Mouse (Mus musculus) left cerebral cortex, adult 11 months (tissue): ENCODE measurements at regions not wholly inside any gene's neighbourhood (a gene's known extent, or its start where the extent isn't known, plus 50 kb on each side); places are given as distances from the start of the nearest gene placed in this dataset.

Experiments
- DNase-seq: peaks from one replicate; pipeline ENCODE4 v3.0.0; 2022; ENCODE audit warnings: low spot score

DNA sequence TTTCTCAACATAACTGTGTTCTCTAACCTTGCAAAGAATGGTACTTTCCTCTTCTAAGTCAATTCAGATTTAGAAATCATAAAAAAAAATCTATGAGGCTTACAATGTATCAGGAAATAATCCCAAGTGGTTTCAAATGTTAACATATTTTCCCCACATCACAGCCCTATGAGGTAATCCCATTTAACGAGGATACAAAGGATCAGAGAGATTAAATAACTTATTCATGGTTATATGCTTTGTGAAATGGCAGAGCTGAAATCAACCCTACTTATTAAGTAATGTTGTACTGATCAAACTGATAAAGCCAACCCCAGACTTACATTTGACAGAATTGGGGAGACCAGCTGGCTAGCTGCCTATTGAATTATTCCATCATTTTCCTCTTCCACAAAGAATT is 614.4 kb downstream of the Ntrk3 start:
- DNase-seq: no peak

DNA sequence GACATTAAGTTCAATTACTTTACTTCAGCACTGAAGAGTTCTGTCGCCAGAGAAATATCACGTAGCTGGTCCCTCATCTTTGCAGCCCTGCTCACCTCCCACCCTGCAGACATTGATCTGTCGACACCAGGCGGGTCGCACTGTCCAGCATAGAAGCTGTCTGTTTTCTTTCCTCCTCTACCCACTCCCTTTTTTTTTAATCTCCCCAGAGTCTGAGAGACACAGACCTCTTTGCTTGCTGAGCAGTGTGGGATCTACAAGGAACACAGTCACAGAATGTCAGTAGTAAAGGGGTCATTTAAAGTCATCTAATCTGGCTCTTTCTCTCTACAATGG is 616.7 kb downstream of the Ntrk3 start:
- no peak for DNase-seq

DNA sequence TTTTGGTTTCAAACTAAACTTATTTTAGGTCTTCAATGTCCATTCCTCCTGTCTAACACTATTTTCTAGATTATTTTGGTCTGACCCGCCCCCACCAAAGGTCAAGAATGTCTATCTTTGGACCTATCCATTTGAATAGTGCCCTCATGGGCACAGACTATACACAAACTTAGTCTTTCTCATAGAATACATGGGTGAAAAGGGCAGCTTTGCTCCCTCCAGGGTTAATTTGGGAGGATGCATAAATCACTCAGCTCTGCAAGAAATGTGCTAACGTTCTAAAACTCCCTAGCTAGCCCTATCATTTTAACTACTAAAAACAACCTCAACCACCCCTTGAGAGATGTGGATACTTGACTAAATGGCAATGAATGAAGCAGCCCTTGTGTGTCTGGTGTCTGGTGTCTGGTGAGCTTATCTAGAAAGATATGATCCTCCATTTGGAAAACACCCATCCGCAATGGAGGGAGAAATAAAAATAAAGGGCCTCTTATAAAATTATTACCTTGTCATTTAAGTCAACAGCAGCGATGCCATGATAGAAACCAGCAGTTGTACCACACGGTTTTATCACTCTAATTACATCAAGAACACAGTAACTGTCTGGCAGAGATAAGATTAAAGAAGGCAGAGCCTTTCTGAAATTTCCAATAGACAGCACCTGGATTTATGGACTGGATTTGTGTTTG is 617.2 kb downstream of the Ntrk3 start:
- DNase-seq: no peak

DNA sequence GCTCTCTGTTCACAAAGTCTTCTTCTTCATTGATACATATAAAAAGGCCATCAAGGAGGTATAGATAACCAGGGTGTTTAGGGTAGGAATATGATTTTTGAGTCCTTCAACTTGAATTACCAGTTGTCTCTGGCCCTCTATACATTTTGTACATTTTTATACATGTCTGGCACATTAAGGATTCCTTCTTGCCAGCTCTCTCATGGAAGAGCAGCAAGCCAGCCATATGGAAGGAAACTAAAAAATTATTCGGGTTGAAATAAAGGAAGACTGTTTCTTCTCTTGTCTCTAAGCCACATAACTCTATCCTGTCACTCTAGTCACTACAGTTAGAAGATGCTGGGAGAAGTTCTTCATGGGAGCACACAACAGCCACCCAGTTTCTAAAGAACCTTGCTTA is 618.0 kb downstream of the Ntrk3 start:
- no peak for DNase-seq

DNA sequence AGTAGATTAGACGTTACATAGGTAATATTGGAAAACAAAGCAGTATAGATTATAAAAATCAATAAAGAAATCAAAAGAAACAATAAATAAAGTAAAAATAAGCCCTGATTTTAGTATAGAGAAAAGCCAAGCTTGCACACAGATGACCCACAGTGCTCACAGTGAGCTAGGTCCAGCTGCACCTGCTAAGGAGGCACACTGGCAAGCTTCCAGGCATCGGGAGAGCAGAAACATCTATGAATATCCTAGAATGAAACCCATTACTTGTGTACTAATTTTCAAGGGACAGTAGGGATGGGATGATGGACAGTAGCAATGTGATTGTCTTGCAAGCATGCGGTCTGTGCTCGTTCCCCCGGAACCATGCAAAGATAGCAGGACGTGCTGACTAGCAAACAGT is 626.5 kb downstream of the Ntrk3 start:
- DNase-seq: no peak

DNA sequence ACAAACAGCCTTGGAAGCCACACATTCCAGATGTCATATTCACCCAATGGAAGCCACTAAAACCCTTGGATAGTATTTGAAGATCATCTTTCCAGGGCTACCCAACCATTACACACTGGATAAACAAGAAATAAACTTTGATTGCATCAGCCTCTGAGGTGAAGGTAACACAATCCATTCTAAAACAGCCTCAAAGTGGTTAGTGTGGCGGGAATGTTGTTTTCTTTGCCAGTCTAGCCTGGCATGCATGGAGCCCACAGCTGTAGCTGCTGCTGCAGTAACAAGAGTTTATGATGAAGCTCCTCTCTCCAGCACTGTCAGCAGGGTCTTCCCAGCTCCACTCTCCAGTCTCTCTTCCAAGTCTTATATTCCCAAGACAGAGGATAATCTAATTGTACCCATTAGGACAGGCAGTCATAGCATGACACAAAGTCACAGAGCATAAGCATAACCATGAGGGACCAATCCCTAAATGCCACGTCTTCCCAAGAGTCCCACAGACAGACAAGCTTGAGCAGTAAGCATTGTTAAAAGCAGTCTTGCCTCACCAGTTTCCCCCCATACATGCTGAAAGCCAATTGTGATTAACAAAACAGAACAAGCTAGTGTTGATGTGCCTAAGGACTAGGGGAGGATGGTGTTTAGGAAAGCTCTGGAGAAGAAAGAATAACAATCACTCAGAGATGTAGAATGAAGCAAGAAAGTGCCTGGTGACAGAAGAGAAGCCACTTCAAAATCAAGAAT is 634.1 kb downstream of the Ntrk3 start:
- no peak for DNase-seq

DNA sequence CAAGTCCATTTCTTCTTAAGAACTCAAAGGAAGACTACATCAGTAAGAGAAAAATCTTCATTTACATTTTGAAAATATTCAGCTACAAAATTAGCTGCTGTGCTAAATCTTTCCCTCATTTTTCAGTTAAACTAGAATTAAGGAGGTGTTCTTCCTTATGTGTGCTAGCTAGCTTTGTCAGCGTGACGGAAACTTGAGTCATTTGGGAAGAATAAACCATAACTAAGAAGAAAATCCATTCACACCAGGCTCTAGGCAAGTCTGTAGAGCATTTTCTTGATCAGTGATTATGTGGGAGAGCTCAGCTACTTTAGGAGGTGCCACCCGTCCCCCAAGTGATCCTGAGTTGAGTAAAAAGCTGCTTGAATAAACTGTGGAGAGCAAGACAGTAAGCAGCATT is 635.4 kb downstream of the Ntrk3 start:
- peak; percentile 2 for DNase-seq

DNA sequence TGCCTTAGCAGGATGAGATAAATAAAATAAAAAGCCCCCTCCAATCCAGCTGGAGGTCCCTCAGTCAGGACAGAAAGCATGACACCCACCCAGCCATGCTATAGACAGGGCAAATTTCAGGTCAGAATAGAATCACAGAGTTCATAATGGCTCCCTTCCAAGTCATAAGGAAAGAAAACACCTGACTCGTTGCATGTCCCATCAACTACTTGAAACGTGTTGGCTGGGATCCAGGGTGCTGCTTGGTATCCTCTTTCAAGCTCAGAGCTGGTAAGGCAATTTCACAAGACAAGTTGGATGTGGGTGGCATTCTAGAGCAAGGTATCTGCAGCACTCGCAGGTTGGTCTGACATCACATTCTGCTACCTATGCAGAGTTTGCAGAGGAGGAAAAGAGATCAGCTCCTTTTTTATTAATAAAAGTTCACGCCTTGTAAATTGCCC is 651.2 kb downstream of the Ntrk3 start:
- DNase-seq: peak; percentile 24

DNA sequence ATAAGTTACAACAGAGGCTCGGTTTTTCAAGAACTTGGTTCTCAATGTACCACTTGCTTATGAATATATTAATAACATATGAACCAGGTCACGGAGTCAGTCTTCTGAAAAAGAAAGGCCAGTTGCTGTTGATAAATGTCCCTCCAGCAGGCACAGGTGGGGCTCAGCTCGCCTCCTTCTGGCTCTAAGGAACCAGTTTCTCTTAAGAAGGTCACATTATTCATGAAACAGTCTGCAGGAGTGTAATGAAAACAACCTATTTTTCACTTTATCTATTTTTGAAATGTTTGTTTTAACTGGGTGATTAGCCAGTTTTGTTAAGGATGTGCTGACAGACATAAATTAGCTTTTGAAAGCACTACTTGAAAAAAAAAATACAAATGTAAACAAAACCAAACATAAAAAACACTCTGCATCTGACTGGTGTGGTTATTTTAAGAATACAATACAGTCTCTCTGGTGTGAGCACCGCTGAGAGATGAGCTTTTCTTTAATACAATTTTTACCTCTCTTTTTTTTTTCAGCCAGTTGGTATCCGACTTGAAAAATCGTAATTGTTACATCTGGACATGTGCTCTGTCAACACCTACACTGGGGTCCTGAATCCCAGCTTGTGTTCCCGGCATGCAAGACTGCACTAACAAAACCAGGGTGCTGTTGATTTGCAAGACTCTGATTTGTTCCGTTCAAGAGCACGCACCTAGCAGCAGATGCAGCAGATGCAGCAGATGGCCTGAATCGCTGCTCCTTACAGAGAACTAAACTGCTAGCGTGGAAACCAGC is 651.8 kb downstream of the Ntrk3 start:
- DNase-seq: no peak

DNA sequence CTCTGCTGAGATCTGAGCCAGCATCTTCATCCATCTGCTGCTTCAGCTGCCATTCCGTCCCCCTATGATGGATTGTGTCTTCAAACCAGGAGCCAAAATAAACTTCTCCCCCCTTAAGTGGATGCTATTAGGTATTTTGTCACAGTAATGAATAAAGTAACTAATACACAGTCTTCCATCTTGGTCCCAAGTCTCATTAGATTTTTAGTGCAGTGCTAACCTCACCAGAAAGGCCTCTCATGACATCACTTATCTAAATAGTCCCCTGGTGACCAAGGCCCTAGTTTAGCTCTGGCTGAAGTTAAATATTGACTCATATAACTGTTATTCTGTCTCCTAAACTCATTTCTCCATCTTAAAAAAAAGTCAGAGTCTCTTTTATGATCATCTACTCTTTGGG is 658.1 kb downstream of the Ntrk3 start:
- no peak for DNase-seq

DNA sequence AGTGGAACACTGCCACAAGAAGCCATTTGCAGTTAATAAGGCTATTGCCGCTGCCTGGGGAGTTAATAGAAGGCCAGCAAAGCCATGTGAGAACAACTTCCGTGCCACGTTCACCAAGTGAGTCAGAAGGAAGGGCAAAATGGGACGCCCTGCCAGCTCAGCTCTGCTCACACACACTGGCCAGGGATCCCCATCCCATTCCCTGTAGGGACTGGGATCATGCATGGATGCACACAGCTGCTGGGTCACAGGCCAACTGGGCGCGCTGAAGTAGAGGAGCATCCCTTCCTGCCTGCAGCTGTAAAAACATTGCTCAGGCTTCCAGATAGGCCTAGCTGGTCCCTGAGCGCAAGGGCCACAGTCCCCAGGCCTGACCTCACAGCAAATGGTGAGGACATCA is 666.7 kb downstream of the Ntrk3 start:
- no peak for DNase-seq

DNA sequence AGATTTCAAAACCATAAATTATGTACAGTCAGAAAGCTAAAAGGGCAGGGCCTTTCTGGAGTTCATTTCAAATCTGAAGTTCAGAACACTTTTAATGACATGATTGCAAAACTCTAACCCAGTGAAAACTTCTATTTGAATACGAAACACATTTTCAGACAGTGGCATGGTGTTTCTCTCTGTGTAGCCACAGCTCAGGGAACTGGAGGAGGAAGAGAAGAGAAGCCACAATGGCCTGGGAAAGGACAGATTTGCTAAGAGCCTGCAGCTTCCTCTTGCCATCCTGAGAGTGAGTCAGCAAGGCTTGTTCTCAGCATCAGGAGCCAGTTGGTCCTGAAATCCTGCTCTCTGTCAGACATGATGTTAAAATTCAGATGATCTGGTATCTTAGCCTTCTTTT is 676.2 kb downstream of the Ntrk3 start:
- no peak for DNase-seq

DNA sequence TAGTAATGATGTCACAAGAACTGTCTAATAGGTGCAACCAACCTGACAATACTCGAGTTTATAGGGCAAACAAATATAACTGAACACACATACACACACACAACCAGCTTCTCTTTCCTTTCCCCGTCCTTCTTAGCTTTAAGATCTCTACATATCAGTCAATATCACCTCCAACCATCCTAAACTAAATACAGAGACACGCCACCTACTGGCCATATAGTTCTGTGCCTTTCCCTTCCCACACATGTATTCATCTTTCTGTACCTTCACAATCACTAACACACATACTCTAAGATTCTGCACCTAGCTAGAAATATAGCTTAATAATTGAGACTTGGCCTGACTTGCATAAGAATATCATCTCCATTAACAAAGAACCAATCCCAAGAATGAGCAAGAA is 688.2 kb downstream of the Ntrk3 start:
- DNase-seq: no peak

DNA sequence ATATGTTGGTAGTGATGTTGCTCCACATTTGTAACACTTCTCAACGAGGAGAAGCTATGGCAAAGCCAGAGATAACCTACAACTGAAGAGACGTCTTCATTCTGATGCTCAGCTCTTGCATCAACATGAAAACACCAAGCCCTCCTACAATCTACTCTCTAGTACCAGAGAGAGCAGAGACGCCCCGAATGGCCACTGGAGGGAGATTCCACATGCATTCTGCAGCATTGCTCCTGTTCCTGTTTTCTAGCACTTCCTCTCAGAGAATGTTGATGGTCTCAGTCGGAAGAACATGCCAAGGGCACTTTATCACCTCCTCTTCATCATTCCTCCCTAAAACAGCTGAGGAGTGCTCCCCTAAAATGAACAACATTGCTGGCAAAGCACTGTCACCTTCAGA is 692.4 kb downstream of the Ntrk3 start:
- DNase-seq: no peak

DNA sequence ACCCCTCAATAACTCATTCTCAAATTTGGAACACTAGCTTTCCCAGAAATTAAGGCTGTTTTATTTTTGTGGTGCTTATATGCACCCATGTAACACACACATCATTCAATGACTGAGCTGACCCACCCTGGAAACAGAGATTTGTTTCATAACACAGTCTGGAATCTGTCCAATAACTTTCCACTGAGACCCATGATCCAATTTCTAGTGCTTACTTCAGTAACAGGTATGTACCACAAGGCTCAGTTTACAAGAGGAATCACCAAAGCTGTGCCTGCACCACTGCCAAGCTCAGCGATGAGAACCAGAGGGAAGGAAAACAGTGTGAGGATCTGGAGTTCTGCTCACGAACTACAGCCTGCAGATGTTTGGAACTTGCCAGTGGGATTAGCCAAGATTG is 706.8 kb downstream of the Ntrk3 start:
- DNase-seq: no peak

DNA sequence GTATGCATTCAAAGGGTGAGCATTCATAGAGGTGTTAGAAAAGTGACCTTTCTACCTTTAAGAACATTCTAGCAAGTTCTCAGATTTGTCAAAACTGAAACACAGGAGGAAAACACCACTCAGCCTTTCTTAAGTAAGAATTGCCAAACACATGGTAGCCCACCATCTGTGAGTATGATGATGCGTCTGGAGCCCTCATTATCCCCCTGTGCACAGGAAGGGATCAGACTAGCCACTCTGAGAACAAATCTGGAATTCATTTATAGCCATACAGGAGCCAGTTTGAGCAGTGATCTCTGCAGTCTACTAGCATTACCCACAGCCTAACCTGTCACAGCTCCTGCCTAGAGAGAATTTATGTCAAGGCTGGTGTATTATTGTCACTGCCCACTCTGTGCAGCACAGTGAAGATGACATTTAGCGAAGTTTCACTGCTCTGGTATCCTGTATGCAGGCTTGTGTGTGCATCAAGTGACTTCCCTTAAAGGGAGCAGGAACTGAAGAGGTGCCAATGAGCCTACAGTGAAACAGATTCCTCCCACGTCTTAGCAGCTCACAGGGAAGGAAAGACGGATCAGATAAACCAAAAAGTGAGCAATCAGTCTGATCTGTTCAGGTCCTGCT is 710.7 kb downstream of the Ntrk3 start:
- DNase-seq: peak; percentile 51

DNA sequence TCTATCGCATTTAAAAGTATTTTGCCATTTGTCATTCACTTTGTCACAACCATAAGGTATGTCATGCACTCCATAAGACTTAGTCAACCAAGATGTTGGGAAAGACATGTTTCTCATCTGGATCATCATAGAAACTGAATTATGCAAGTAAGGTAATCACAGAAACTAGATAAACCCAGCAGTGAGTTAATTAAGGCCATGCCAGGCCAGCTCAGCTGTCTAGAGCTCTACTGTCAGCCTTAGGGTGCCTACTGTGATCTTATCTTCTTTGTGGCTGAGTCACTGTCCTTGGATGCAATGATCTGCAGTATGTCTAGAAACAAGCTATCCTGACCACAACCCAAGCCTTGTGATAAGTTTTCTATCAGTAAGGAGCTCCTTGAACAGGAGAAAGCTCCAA is 714.2 kb downstream of the Ntrk3 start:
- no peak for DNase-seq

DNA sequence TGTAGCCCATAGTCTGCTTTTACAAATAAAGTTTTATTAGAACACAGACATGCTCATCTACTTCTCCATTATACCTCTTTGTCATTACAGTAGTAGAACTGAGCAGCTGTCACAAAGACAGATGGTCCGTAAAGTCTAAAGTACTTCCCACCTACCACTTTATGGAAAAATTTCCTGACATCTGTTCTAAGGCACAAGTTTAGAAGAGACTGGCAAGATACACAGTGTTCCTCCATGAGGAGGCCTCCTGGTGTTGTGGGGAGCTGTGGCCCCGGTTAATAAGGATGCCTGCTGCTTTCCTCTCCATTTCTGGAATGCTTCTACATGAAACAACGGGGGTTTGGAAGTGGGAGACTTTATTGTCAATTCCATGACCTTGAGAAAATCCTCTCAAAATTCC is 714.7 kb downstream of the Ntrk3 start:
- DNase-seq: peak; percentile 11

DNA sequence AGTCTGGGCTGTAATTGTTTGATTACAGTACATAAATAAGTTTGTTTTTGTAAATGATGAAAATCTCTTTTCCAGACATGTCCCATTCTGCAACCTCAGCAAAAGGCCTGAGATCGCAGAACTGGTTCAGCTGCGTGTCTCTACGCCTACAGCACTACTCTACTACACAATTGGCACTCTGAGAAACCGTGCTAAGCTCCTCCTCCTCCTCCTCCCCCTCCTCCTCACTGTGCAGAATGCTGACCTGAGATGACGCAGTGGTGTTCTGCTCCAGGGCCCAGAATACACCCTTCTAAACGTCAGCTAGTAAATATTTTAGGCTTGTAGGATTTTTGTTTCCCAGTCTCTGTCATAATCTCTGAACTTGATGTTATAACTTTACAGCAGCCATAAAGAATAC is 724.2 kb downstream of the Ntrk3 start:
- DNase-seq: no peak

DNA sequence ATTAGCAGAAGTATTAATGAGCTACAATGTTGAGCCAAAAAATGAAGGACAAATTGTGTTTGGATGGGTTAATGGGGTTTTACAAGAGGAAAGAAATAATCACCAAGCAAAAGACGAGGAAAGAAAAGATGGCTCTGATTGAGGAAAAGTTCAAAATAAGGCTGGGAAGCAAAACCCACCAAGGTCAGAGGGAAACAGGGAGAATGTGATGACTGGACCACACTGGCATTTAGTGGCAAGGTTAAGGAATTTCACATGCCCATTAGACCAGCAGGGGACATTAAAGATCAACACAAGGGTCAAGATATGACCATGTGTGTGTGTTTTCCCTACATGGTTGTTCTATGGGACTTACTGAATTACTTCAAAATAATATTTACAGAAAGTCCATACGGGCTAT is 734.7 kb downstream of the Ntrk3 start:
- DNase-seq: no peak

DNA sequence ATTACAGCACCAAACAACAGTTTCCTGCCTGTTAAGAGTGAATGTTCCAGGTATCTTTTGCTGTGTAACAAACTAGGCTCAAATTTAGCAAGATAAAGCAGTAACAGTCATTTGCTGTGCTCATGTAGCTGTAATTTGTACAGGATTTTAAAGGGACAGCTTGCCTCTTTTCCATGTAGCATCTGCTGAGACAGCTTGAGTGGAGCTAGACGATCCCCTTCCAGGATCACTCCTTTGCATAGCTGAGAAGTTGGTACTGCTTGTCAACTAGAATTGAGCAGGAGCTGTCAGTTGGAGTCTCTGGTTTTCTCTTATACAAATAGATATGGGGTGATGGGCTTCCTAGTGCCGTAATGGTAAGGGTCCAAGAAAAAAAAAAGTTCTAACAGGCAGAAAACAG is 744.0 kb downstream of the Ntrk3 start:
- DNase-seq: no peak

DNA sequence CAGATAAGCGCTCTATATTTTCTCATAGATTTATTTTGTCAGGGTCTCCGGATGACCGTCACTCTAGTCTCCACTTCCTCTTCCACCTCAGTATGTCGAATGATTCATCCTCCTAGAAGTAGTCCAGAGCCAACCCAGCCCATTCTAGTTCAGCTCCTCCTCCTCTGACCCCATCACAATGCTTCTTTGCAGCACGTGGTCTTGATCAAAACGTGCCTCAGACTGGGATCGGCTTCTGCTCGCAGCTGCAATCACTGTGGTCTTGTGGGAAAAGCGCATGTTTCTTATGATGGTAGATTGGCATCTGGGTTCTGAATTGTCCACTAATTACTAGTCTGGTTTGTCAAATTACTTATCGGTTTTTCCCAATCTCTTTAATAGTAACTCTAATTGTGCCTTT is 747.7 kb downstream of the Ntrk3 start:
- DNase-seq: no peak

DNA sequence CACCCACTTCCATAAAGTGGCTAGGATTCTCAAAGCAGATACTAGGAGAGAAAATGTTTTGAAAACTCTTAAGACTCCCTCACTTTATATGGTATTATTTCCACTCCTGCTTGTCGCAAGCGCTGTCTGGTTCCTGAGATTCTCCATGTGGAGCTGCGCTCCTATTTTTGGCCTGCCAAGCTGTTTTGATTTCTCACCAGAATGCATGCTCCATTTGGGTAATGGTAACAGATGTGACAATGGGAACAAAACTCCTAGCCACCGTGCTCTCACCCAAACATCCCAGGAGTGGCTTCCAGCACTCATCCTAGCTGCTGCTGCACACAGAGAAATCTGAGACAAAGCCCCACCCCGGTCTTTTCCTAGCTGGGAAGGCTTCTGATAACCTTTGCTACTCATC is 749.6 kb downstream of the Ntrk3 start:
- peak; percentile 31 for DNase-seq
